Mouse (Mus musculus): ENCODE results near the gene Lmntd1.

DNA sequence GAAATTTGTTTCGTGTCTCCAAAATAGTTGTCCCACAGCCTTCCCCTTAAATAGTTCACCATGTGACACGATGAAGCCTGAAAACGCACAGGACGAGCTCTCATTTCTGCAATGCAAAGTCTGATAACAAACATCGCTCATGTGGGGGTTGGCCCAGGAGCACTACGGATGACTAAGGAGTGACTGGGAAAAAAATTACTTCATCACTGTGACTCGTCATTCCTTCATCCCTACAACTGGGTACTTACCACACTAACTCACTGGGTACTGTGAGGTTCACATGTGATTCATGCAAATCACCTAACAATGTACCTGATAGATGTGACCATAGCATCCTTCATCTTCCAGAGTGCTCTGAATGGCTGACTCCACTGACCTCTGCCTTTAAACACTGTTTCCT, 118.4 kb downstream of the Lmntd1 start:
- TF ChIP-seq POLR2A (IDR thresholded peaks at IDR 0.05; ENCODE audit: control insufficient read depth, extremely low read depth, insufficient read depth, low read length, poor library complexity) (no peak), CTCF (IDR thresholded peaks at IDR 0.05; ENCODE audit: borderline replicate concordance, control insufficient read depth, extremely low read depth, insufficient read depth, low read length, poor library complexity) (no peak)
